Mouse (Mus musculus) monocyte, adult 2 months (primary cell): ENCODE results near the gene Acp4.
"Not testable (repeated sequence)": the region's sequence is repeated elsewhere in the genome, so short reads cannot be mapped to it uniquely, and the experiment has no call there.

ENCODE experiments used
- DNase-seq, 2 experiments: peaks; one replicate each; pipeline ENCODE4 v3.0.0; 2022; ENCODE audit warnings: low spot score in 2 of 2, low read depth in 1 of 2

The Acp4 gene

GRCm38 (mm10) chr7:44208307-44208706, 48.9 kb downstream of the Acp4 start:
- DNase-seq: no peak

GRCm38 (mm10) chr7:44207135-44207534, 50.0 kb downstream of the Acp4 start, which contains the start of gene Klk1b4:
Klk1b4 (plus strand) TSS chr7:44207435.
- DNase-seq: not testable (repeated sequence)
